Mouse (Mus musculus) adrenal gland (tissue): ENCODE measurements around the gene A530032D15Rik.
"Not testable (repeated sequence)": the region's sequence is repeated elsewhere in the genome, so short reads cannot be mapped to it uniquely, and the experiment has no call there.

ENCODE experiments used
- intact Hi-C: fragments of 180-260 bp; cut with DNase I; formaldehyde crosslinking; loops from one replicate; pipeline ENCODE4 v1.15.1; 2025
- long read RNA-seq, 2 experiments: library from polyadenylated mRNA; unstranded; transcript quantifications; one replicate each; pipeline ENCODE4 v2.0.0; 2020; ENCODE audit warnings: borderline replicate concordance in 1 of 2; ENCODE audit not compliant: insufficient replicate concordance in 1 of 2

A530032D15Rik gene
- long read RNA-seq, experiment 1: 0 reads
- long read RNA-seq, experiment 2: 0 reads

- intact Hi-C loops: not testable (repeated sequence)
These were observed at the start of gene A530032D15Rik for GRCm38 (mm10) chr1:85109753-85110152. A530032D15Rik (minus strand) TSS chr1:85109853.

- intact Hi-C loops: not testable (repeated sequence)
These were observed 45.5 kb upstream of the A530032D15Rik start for GRCm38 (mm10) chr1:85155151-85155550.

GRCm38 (mm10) chr1:85133671-85134070 lies 24.0 kb upstream of the A530032D15Rik start:
- intact Hi-C loops: not testable (repeated sequence)

- intact Hi-C loops: not testable (repeated sequence)
These were observed 12.2 kb upstream of the A530032D15Rik start for GRCm38 (mm10) chr1:85121841-85122240.

DNA sequence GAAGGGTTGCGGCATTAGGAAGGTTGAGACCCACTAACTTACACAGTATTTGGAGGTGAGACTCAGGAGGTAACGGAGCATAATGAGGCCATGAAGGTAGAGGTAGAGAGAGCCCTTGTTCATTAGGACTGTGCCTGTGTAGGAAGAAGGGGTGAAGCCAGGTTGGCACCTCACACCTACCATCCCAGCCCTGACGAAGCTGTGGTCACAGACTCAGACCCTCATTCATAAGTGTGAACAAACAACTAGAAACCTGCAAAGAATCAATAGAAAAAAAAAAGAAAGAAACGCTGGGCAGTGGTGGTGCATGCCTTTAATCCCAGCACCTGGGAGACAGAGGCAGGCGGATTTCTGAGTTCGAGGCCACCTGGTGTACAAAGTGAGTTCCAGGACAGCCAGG lies 8.7 kb upstream of the A530032D15Rik start:
- intact Hi-C loops: not testable (repeated sequence)

- intact Hi-C loops: not testable (repeated sequence)
These were observed 7.9 kb upstream of the A530032D15Rik start for GRCm38 (mm10) chr1:85117537-85117936.

GRCm38 (mm10) chr1:85114666-85115402 lies 5.2 kb upstream of the A530032D15Rik start:
- intact Hi-C loops: not testable (repeated sequence)

DNA sequence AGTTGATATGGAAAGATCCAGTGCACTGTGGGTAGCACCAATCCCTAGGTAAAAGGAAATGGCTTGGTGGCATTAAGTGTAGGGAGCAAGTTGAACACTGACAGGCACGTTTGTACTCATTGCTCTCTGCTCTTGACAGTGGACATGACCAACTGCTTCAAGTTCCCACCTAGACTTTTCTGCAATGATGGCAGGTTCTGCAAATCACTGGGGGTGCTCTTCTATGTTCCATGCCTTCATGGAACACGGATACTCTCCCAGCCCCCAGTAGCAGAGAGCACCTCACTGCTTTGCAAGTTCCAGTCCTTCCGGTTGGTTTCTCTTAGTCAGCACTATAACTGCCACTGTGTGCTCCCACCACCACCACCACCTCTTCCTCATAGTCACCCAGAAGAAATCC lies 4.4 kb upstream of the A530032D15Rik start:
- intact Hi-C loops: not testable (repeated sequence)

DNA sequence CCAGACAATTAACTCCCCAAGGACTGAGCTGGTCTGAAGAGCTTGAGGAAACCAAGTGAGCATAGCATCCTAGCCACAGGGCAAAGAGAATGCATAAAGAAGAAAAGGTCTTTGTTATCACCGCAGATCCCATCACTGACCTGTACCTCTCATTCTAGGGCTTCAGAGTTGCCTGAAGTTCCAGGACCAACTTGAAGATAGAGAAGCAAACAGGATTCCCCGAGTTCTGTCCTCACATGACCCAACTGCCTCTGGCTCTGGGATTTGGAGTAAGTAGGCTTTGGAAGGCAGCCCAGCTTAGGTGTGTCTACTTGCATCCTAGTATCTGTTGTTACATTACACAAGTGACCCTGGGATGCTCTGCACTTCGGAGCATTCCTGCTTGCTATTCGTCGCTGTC lies 3.2 kb upstream of the A530032D15Rik start:
- intact Hi-C loops: not testable (repeated sequence)

GRCm38 (mm10) chr1:85112266-85112665 lies 2.6 kb upstream of the A530032D15Rik start:
- intact Hi-C loops: not testable (repeated sequence)

GRCm38 (mm10) chr1:85111572-85111971 lies 1.9 kb upstream of the A530032D15Rik start:
- intact Hi-C loops: not testable (repeated sequence)

GRCm38 (mm10) chr1:85110876-85111275 lies 1.2 kb upstream of the A530032D15Rik start:
- intact Hi-C loops: not testable (repeated sequence)

DNA sequence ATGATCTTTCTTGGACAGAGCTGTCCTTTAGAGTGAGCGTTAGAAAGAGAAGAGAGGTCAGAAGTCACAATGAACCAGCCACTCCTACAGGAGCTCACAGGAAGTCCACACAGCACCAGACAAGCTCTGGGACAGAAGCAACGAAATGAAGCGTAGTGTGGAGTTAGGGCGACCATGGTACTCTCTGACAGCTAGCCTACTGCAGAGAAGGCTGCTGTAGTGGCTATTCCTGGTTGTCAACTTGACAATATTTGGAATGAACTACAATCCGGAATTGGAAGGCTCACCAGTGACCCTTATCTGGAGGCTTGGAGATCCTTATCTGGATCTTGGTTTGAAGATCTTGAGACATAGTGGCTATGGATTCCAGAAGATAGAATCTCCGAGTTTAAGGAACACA lies 3.6 kb downstream of the A530032D15Rik start:
- intact Hi-C loops: not testable (repeated sequence)

GRCm38 (mm10) chr1:85105336-85105735 lies 4.3 kb downstream of the A530032D15Rik start:
- intact Hi-C loops: not testable (repeated sequence)

- intact Hi-C loops: not testable (repeated sequence)
These were observed 7.9 kb downstream of the A530032D15Rik start for GRCm38 (mm10) chr1:85101754-85102153.

GRCm38 (mm10) chr1:85099864-85100263 lies 9.8 kb downstream of the A530032D15Rik start, which contains the start of gene Gm10553:
Gm10553 (plus strand) TSS chr1:85100164.
- intact Hi-C loops: not testable (repeated sequence)

DNA sequence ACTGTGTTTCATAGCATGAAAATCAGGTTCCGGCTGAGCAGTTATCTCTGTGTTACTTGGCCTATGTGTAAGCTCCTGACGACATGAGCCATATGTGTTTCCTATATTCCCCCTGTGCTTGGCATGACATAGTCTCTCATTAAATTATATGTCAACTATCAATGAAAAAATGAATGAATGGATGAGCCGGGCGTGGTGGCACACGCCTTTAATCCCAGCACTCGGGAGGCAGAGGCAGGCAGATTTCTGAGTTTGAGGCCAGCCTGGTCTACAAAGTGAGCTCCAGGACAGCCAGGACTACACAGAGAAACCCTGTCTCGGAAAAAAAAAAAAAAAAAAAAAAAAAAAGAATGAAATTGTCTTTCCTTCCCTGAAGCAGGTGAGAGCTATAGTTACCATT lies 10.6 kb downstream of the A530032D15Rik start:
- intact Hi-C loops: not testable (repeated sequence)

DNA sequence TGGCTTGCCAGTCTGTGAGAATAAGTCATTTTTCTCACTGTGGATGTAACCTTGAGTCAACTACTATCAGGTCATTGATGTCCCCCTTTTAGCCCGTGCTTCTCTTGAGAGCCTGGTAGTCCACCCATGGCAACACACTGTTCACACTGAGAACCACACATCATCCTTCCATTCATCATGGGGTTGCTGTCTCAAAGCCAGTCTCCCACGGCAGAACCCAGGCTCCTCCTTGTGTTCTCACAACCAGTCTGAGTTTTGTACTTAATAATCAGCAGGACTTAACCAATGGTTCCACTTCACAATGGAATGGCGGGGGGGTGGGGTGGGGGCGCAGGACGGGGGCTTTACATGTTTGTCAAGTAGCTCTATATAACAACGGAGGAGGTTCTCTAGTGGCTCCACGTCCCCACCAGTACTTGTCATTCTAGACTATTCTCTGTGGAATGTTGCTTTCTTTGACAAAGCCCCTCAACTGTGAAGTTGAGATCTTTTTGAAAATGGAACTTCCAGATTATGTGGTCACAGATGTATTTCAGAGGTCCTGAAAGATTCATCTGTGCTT lies 16.6 kb downstream of the A530032D15Rik start:
- intact Hi-C loops: not testable (repeated sequence)

DNA sequence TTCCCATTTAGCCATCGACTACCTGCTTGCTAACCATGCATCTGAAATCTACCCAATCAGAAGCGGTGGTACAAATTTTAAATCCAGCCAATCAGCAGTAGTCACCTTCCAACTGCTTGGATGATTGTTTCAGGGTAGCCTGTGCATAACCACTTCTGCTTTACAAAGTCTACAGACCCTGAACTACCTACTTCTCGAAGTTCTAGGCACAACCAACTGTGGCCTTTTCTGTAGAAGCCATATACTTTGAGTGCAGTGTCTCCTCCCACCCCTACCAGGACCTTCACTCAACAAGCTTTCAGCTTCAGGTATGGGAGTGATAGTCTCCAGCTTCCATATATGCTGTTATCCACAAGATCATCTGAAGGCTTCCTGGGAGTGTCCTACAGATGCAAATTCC lies 17.5 kb downstream of the A530032D15Rik start:
- intact Hi-C loops: not testable (repeated sequence)

DNA sequence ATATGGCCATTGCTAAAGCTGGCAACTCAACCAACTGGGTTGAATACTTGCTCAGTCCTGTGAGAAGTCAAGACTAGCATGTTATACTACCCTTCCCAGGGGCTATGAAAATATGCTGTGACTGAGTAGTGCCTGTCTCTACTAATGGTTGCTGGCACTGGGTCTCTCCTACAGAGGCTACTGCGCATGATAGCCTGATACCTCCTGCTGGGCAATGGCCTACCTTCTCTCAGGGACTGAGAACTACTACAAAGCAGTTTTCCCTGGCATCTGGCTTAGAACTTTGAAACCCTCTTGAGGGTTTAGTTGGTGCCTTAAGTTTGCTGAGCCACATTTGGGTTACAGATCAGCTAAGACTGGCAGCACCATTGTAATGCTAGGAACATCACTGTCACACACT lies 23.4 kb downstream of the A530032D15Rik start:
- intact Hi-C loops: not testable (repeated sequence)

DNA sequence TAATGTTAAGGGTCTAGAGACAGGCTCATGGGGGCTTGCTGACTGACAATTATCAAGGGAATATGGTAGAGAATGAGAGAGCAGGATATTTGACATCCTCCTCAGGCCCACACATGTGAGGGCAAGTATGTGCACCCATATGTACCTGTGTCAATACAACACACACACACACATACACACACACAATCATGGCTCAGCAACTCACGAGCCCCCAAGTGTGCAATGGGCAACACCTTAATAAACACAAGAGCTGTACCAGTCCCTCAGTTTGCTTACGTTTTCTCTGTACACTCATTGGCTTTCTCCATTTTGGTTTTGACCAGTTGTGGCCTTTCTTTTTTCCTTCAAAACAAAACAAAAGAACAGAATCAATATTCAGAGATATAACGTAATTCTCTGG lies 24.9 kb downstream of the A530032D15Rik start:
- intact Hi-C loops: not testable (repeated sequence)

DNA sequence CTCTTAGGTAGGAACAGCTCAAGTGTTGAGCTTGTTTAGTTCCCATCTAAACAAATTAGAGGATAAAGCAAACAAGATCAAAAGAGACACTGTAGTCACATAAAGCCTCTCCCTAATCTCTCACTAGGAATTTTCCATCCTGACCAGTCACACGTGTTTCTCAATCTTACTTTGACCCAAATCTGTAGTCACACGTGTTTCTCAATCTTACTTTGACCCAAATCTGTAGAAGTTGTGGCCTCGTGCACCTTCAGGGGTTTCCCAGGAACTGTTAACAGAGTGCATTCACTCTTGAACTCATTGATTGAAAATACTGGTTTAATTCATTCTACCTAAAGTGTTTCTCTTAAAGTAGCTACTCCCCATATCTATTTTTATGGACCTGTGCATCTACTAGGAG lies 36.6 kb downstream of the A530032D15Rik start:
- intact Hi-C loops: not testable (repeated sequence)

DNA sequence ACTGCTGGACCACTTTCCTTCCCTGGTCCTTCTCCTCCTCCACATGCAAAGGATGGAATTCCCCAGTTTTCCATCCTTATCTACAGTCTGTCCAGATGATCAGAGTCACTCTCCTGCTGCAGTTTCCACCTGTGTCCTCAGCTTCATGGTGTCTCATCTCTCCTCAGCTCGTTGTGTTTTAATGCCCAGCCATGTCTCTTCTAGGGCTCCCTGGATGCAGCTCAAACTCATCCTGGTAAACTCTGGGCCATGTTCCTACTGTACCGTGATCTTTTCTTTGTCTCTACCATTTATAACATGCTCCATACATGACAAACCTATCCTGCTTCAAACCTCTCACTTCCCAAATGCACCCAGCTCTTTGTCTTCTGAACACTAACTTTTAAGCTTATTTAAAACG lies 38.0 kb downstream of the A530032D15Rik start:
- intact Hi-C loops: not testable (repeated sequence)
